Mouse (Mus musculus) G1E (cell line): ENCODE measurements around the gene Plg. TPM values are rescaled to one million over a fixed set of nuclear protein-coding genes. Genes with fewer than 3 reads are reported as not detected.

ENCODE experiments used
- ATAC-seq: 2 replicates; pipeline ENCODE4 v1.8.0; 2016; ENCODE audit warnings: mild to moderate bottlenecking; ENCODE audit not compliant: insufficient number of reproducible peaks, poor library complexity, low FRiP score, severe bottlenecking; ENCODE audit errors: extremely low read depth
- DNase-seq: peaks from one replicate; pipeline ENCODE4 v3.0.0; 2012; ENCODE audit warnings: low spot score
- H3K27me3 ChIP-seq: 2 replicates; pipeline ENCODE4 v1.6.1; 2012; ENCODE audit warnings: mild to moderate bottlenecking, low read length, inconsistent platforms; ENCODE audit not compliant: insufficient read depth
- H3K36me3 ChIP-seq: replicated peaks from 2 replicates; pipeline ENCODE3; 2012; ENCODE audit warnings: mild to moderate bottlenecking, inconsistent platforms
- H3K4me1 ChIP-seq: 2 replicates; pipeline ENCODE4 v1.6.1; 2012; ENCODE audit warnings: low read depth, low read length, inconsistent platforms, mixed read lengths; ENCODE audit not compliant: insufficient read depth
- H3K4me3 ChIP-seq: 2 replicates; pipeline ENCODE4 v1.5.1; 2012; ENCODE audit warnings: low read depth, mild to moderate bottlenecking, inconsistent platforms, low read length, moderate library complexity, mixed read lengths
- H3K9me3 ChIP-seq: replicated peaks from 2 replicates; pipeline ENCODE4 v1.6.1; 2012; ENCODE audit warnings: inconsistent platforms
- CTCF ChIP-seq: IDR thresholded peaks from 2 replicates; pipeline ENCODE4 v1.5.1; 2012; ENCODE audit warnings: low read depth, low read length, inconsistent platforms, mixed read lengths
- GATA1 ChIP-seq: IDR thresholded peaks from 2 replicates; pipeline ENCODE4 v1.6.1; 2012; ENCODE audit warnings: borderline replicate concordance, low read length, inconsistent platforms, mixed read lengths
- GATA2 ChIP-seq: IDR thresholded peaks from 2 replicates; pipeline ENCODE4 v1.6.1; 2012; ENCODE audit warnings: low read depth, low read length, inconsistent platforms, borderline replicate concordance
- POLR2AphosphoS5 ChIP-seq: IDR thresholded peaks from 2 replicates; pipeline ENCODE4 v1.6.1; 2012; ENCODE audit warnings: low read depth, low read length, inconsistent platforms; ENCODE audit not compliant: insufficient replicate concordance
- TAL1 ChIP-seq: conservative IDR thresholded peaks from 2 replicates; pipeline ENCODE4 v1.6.1; 2012; ENCODE audit warnings: low read depth, low read length, inconsistent platforms, mixed read lengths
- polyA plus RNA-seq: library from polyadenylated mRNA; stranded (reverse); fragments of >175 nt; gene quantifications from 2 replicates; pipeline ENCODE4 v1.2.3, GENCODE M21; 2012
- total RNA-seq, 2 experiments: library from RNA; stranded (forward) in 1 of 2; stranded (reverse) in 1 of 2; fragments of 200-1000 nt in 1 of 2; fragments of >200 nt in 1 of 2; fragmentation: Nextera tagmentation in 1 of 2; gene quantifications; 2 replicates each; pipeline ENCODE4 v1.2.3; 2014 to 2017

The Plg gene
- total and polyA plus RNA-seq, 3 experiments, result not detected

- ATAC-seq, result no peak
- H3K4me3 ChIP-seq, result no peak overlapping the region
- H3K9me3 ChIP-seq, result peaks cover 5% of the 10 kb centered on the region; the same call in 1 of the 2 replicates
- no peak for DNase-seq
- no peaks in the 10 kb centered on the region for H3K36me3 ChIP-seq
- H3K27me3 ChIP-seq, result peaks cover 3% of the 10 kb centered on the region
- no peak for TF ChIP-seq GATA2
- no peak for TF ChIP-seq CTCF
- no peak for TF ChIP-seq POLR2AphosphoS5
- TF ChIP-seq GATA1, result no peak
- no peak for TF ChIP-seq TAL1
- peaks cover 7% of the 10 kb centered on the region for H3K4me1 ChIP-seq
Measured at GRCm38 (mm10) chr17:12461168-12461567, 82.8 kb downstream of the Plg start.

GRCm38 (mm10) chr17:12466501-12467000 is 88.1 kb downstream of the Plg start:
- no peak overlapping the region for H3K4me3 ChIP-seq
- no peak for ATAC-seq
- H3K4me1 ChIP-seq, result peaks cover 5% of the 10 kb centered on the region; the same call in 1 of the 2 replicates
- peaks cover 25% of the 10 kb centered on the region for H3K27me3 ChIP-seq
- 0 out of 2 replicates have a peak, but pooled peaks cover under 1% of the 10 kb centered on the region for H3K9me3 ChIP-seq
- no peaks in the 10 kb centered on the region for H3K36me3 ChIP-seq
- no peak for DNase-seq
- no peak for TF ChIP-seq POLR2AphosphoS5
- no peak for TF ChIP-seq CTCF
- no peak for TF ChIP-seq GATA2
- TF ChIP-seq GATA1, result no peak
- no peak for TF ChIP-seq TAL1

- DNase-seq, result no peak
- no peaks in the 10 kb centered on the region for H3K36me3 ChIP-seq
Measured at GRCm38 (mm10) chr17:12467642-12468041, 89.2 kb downstream of the Plg start.

GRCm38 (mm10) chr17:12468745-12469144 is 90.3 kb downstream of the Plg start:
- Histone ChIP-seq H3K9me3 (no peaks in the 10 kb centered on the region), H3K27me3 (peaks cover 33% of the 10 kb centered on the region), H3K4me1 (peaks cover 5% of the 10 kb centered on the region; the same call in 1 of the 2 replicates), H3K4me3 (no peak overlapping the region), H3K36me3 (no peaks in the 10 kb centered on the region)
- no peak for DNase-seq
- no peak for TF ChIP-seq CTCF
- ATAC-seq, result no peak

More at GRCm38 (mm10) chr17:12467642-12468041, 89.2 kb downstream of the Plg start:
- no peak overlapping the region for H3K4me3 ChIP-seq
- H3K4me1 ChIP-seq, result peaks cover 8% of the 10 kb centered on the region
- H3K27me3 ChIP-seq, result peaks cover 29% of the 10 kb centered on the region
- ATAC-seq, result no peak
- TF ChIP-seq GATA1, result no peak
- TF ChIP-seq GATA2, result no peak
- no peak for TF ChIP-seq TAL1
- TF ChIP-seq CTCF, result no peak
- no peak for TF ChIP-seq POLR2AphosphoS5
- H3K9me3 ChIP-seq, result no peaks in the 10 kb centered on the region

Other genes starting within 250 kb of the Plg start
- 27.5 and 28.7 TPM in 2 replicates for gene Map3k4, start 59.8 kb upstream of the Plg start, total RNA-seq (2014; fragmentation: Nextera tagmentation)
- 26.8 and 30.6 TPM in 2 replicates for gene Map3k4, start 59.8 kb upstream of the Plg start, total RNA-seq (2017)
- gene Map3k4, start 59.8 kb upstream of the Plg start, polyA plus RNA-seq, result 40.3 and 55.8 TPM in 2 replicates
- gene Slc22a3, start 129.1 kb downstream of the Plg start, total RNA-seq (2014; fragmentation: Nextera tagmentation), result not detected in 2 replicates
- gene Slc22a3, start 129.1 kb downstream of the Plg start, total RNA-seq (2017), result 0.06 and 0.27 TPM in 2 replicates
- 0.02 TPM in 2 replicates for gene Slc22a3, start 129.1 kb downstream of the Plg start, polyA plus RNA-seq
- not detected in 2 replicates for gene Slc22a2, start 205.5 kb downstream of the Plg start, total RNA-seq (2014; fragmentation: Nextera tagmentation)
- not detected in 2 replicates for gene Slc22a2, start 205.5 kb downstream of the Plg start, total RNA-seq (2017)
- gene Slc22a2, start 205.5 kb downstream of the Plg start, polyA plus RNA-seq, result not detected in 2 replicates